Mouse (Mus musculus) embryonic facial prominence, embryonic 15.5 days (tissue): ENCODE measurements around the gene Nedd9. TPM values are rescaled to one million over a fixed set of nuclear protein-coding genes. Genes with fewer than 3 reads are reported as not detected.

ENCODE experiments used
- polyA plus RNA-seq: library from polyadenylated mRNA; unstranded; fragments of >200 nt; fragmentation: Nextera tagmentation; extraction: Ambion mirVana; gene quantifications from 2 replicates; pipeline ENCODE4 v1.2.1, GENCODE M21; 2015

Gene Nedd9
- polyA plus RNA-seq, 1 experiment from 2014 or later = 32.3 TPM

Other genes with a start within 250 kb of the Nedd9 start
- gene Smim13, start 237.5 kb downstream of the Nedd9 start, polyA plus RNA-seq = 16.1 and 16.2 TPM in 2 replicates
- not detected in 2 replicates for gene Gm17364, start 213.4 kb downstream of the Nedd9 start, polyA plus RNA-seq
- gene Tmem170b, start 118.5 kb upstream of the Nedd9 start, polyA plus RNA-seq = 9.8 and 10.1 TPM in 2 replicates